Mouse (Mus musculus) hindbrain, embryonic 14.5 days (tissue): ENCODE measurements around the gene Etv6. TPM values are rescaled to one million over a fixed set of nuclear protein-coding genes. Genes with fewer than 3 reads are reported as not detected.

Experiments
- ATAC-seq: fragments of 200-750 bp; cut with Nextera tagmentation; 2 replicates; pipeline ENCODE4 v1.8.0; 2017; ENCODE audit warnings: moderate number of reproducible peaks, mild to moderate bottlenecking, moderate TSS enrichment, moderate library complexity; ENCODE audit not compliant: low FRiP score
- DNase-seq: peaks from one replicate; pipeline ENCODE4 v3.0.0-alpha.2; 2015; ENCODE audit warnings: low spot score
- H3K27ac ChIP-seq: fragments of 300-500 bp; sonication (generic); 2 replicates; pipeline ENCODE4 v1.5.1; 2014; ENCODE audit warnings: mild to moderate bottlenecking, moderate library complexity
- H3K27me3 ChIP-seq: fragments of 300-500 bp; sonication (generic); 2 replicates; pipeline ENCODE4 v1.6.1; 2014; ENCODE audit warnings: mild to moderate bottlenecking, low read length, mixed read lengths; ENCODE audit not compliant: control insufficient read depth, insufficient read depth
- H3K36me3 ChIP-seq: fragments of 300-500 bp; sonication (generic); replicated peaks from 2 replicates; pipeline ENCODE4 v1.6.1; 2014; ENCODE audit not compliant: control insufficient read depth, insufficient read depth
- H3K4me1 ChIP-seq: fragments of 300-500 bp; sonication (generic); replicated peaks from 2 replicates; pipeline ENCODE4 v1.6.1; 2014; ENCODE audit warnings: antibody characterized with exemption, low read length, mixed read lengths; ENCODE audit not compliant: control insufficient read depth, insufficient read depth
- H3K4me2 ChIP-seq: fragments of 300-500 bp; sonication (generic); replicated peaks from 2 replicates; pipeline ENCODE4 v1.6.1; 2014; ENCODE audit warnings: mild to moderate bottlenecking, moderate library complexity
- H3K4me3 ChIP-seq: fragments of 300-500 bp; sonication (generic); replicated peaks from 2 replicates; pipeline ENCODE4 v1.5.1; 2014; ENCODE audit warnings: mild to moderate bottlenecking, low read length
- H3K9ac ChIP-seq: fragments of 300-500 bp; sonication (generic); 2 replicates; pipeline ENCODE4 v1.6.1; 2014
- H3K9me3 ChIP-seq: fragments of 300-500 bp; sonication (generic); 2 replicates; pipeline ENCODE4 v1.6.1; 2016; ENCODE audit warnings: low read length; ENCODE audit not compliant: control insufficient read depth
- WGBS: fragments of 180-500 bp; shearing (Covaris S2); extraction: QIAGEN DNeasy Blood & Tissue Kit; methylation state at CpG from one replicate; pipeline ENCODE4 v1.1.7; 2014; 5-methylcytosine and 5-hydroxymethylcytosine counted together
- polyA plus RNA-seq: library from polyadenylated mRNA; unstranded; fragments of >200 nt; fragmentation: Nextera tagmentation; extraction: Ambion mirVana; gene quantifications from 2 replicates; pipeline ENCODE4 v1.2.1, GENCODE M21; 2014

Etv6 gene
- polyA plus RNA-seq, 1 experiment from 2014 or later: 6.8 TPM

DNA sequence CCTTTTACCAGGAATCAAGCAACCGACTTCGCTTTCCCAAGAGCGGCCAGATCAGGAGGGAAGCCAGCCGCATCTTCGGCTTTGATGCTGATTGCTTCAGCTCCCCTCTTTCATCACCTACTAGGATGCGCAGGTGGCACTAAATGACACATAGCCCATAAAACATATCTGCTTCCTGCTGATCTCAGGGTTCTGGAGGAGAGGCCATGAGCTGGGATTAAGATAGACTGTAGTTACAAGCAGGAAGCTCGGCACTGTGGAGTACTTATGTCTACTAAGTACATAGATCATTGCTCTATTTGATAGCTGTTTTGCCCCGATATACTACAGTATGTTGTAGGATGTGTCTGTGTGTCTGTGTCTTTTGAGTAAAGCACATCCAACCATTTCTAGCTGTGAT lies 68.0 kb downstream of the Etv6 start:
- no peak for ATAC-seq
- H3K9ac ChIP-seq: no peak overlapping the region
- H3K27ac ChIP-seq: no peak overlapping the region
- no peaks in the 10 kb centered on the region for H3K36me3 ChIP-seq
- no peak overlapping the region for H3K4me2 ChIP-seq
- WGBS: 95% methylated on average over 8 of the region's 8 CpGs
- no peaks in the 10 kb centered on the region for H3K27me3 ChIP-seq
- H3K4me1 ChIP-seq: peaks cover 13% of the 10 kb centered on the region; the same call in 1 of the 2 replicates
- no peak overlapping the region for H3K4me3 ChIP-seq
- DNase-seq: no peak
- no peaks in the 10 kb centered on the region for H3K9me3 ChIP-seq

GRCm38 (mm10) chr6:134105514-134106201 lies 70.2 kb downstream of the Etv6 start:
- Histone ChIP-seq H3K9ac (no peak overlapping the region), H3K9me3 (peaks cover 7% of the 10 kb centered on the region; the same call in 1 of the 2 replicates), H3K4me1 (peaks cover 13% of the 10 kb centered on the region; the same call in 1 of the 2 replicates), H3K27ac (no peak overlapping the region), H3K36me3 (no peaks in the 10 kb centered on the region), H3K4me2 (no peak overlapping the region), H3K4me3 (no peak overlapping the region), H3K27me3 (no peaks in the 10 kb centered on the region)
- peak; percentile 62 for DNase-seq
- no peak for ATAC-seq
- 62% methylated on average over 15 of the region's 15 CpGs for WGBS

DNA sequence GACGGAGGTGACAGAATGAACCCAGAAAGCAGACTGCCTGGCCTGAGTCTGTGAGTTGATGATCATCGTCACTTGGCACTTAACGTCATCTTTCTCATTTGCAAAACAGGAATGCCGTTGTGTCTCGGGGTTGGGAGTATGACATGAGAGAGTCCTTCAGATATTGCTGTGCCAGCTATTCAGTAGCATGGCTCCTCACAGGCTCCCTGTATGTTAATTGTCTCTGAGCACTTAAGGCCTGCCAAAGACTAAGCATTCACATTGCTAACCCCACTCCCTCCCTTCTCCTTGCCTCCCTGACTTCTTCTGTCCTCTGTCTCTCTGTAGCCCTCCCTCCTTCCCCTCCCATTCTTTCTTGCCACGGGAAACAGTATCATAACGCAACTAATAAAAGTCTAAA lies 72.2 kb downstream of the Etv6 start:
- no peak for DNase-seq
- ATAC-seq: no peak
- H3K4me3 ChIP-seq: no peak overlapping the region
- H3K27ac ChIP-seq: no peak overlapping the region
- no peaks in the 10 kb centered on the region for H3K27me3 ChIP-seq
- 80% methylated on average over 7 of the region's 7 CpGs for WGBS
- H3K9me3 ChIP-seq: peaks cover 7% of the 10 kb centered on the region; the same call in 1 of the 2 replicates
- H3K4me2 ChIP-seq: no peak overlapping the region
- no peaks in the 10 kb centered on the region for H3K36me3 ChIP-seq
- H3K4me1 ChIP-seq: peaks cover 13% of the 10 kb centered on the region; the same call in 1 of the 2 replicates
- no peak overlapping the region for H3K9ac ChIP-seq

DNA sequence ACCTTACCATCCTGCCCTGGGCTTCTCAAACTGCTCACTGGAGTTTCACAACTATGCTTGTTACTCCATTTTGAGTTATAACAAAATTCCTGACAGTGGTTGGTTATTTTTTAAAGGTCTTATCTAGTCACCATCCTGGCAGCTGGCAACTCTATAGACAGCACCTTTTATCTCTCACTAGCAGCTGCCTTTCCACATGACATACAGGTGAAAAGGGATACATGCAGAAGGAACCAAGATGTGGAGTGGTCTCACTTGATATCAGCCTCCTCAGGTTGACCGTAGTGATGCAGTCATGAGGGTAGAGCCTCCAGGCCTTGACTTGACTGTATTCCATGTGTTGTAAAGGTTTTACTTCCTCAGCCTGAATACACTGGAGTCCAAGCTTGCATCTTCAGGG lies 74.2 kb downstream of the Etv6 start:
- Histone ChIP-seq H3K9ac (no peak overlapping the region), H3K9me3 (peaks cover 7% of the 10 kb centered on the region; the same call in 1 of the 2 replicates), H3K4me3 (no peak overlapping the region), H3K4me1 (peaks cover 16% of the 10 kb centered on the region; the same call in 1 of the 2 replicates), H3K36me3 (no peaks in the 10 kb centered on the region), H3K27me3 (no peaks in the 10 kb centered on the region), H3K27ac (no peak overlapping the region), H3K4me2 (no peak overlapping the region)
- ATAC-seq (no peak), DNase-seq (no peak)
- WGBS: 100% methylated on average over 1 of the region's 1 CpGs

GRCm38 (mm10) chr6:134110206-134110605 lies 74.7 kb downstream of the Etv6 start:
- Histone ChIP-seq H3K27ac (no peak overlapping the region), H3K9me3 (peaks cover 7% of the 10 kb centered on the region; the same call in 1 of the 2 replicates), H3K4me2 (no peak overlapping the region), H3K4me3 (no peak overlapping the region), H3K27me3 (no peaks in the 10 kb centered on the region), H3K36me3 (no peaks in the 10 kb centered on the region), H3K9ac (no peak overlapping the region), H3K4me1 (peaks cover 13% of the 10 kb centered on the region; the same call in 1 of the 2 replicates)
- DNase-seq: no peak
- no peak for ATAC-seq
- WGBS: 97% methylated on average over 5 of the region's 5 CpGs

- Histone ChIP-seq H3K27ac (no peak overlapping the region), H3K27me3 (no peaks in the 10 kb centered on the region), H3K9me3 (peaks cover 7% of the 10 kb centered on the region; the same call in 1 of the 2 replicates), H3K36me3 (no peaks in the 10 kb centered on the region), H3K9ac (no peak overlapping the region), H3K4me3 (no peak overlapping the region), H3K4me2 (no peak overlapping the region), H3K4me1 (0 out of 2 replicates have a peak, but pooled peaks cover 2% of the 10 kb centered on the region)
- ATAC-seq (no peak), DNase-seq (no peak)
- WGBS: 92% methylated on average over 8 of the region's 8 CpGs
Measured at GRCm38 (mm10) chr6:134111599-134111998, 76.1 kb downstream of the Etv6 start.

- H3K36me3 ChIP-seq: no peaks in the 10 kb centered on the region
- WGBS: 97% methylated on average over 8 of the region's 8 CpGs
Measured at GRCm38 (mm10) chr6:134112753-134113152, 77.3 kb downstream of the Etv6 start.

DNA sequence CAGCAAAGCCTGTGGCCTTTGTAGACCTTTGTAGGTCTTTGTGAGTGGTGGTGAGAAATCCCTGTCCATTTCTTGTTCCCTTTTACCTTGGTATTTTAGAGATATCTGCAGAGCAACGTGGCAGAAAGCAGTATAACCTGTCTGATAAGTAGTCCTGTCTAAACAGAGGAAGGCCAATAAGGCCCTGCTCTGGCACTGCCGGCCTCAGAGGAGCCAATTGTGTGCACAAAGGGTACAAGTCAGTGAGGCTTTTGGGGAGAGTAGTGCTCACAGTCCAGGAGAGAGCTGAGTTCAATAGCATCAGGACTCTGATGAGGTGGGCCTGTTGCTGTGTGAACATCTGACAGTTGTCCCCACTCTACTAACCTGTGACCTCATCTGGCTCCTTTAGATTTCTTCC lies 77.7 kb downstream of the Etv6 start:
- H3K36me3 ChIP-seq: no peaks in the 10 kb centered on the region
- peaks cover 7% of the 10 kb centered on the region; the same call in 1 of the 2 replicates for H3K9me3 ChIP-seq
- no peak overlapping the region for H3K4me2 ChIP-seq
- no peak for ATAC-seq
- no peak overlapping the region for H3K9ac ChIP-seq
- 0 out of 2 replicates have a peak, but pooled peaks cover 2% of the 10 kb centered on the region for H3K4me1 ChIP-seq
- H3K27ac ChIP-seq: no peak overlapping the region
- H3K27me3 ChIP-seq: no peaks in the 10 kb centered on the region
- WGBS: 85% methylated on average over 2 of the region's 2 CpGs
- H3K4me3 ChIP-seq: no peak overlapping the region
- DNase-seq: no peak

More at GRCm38 (mm10) chr6:134112753-134113152, 77.3 kb downstream of the Etv6 start:
- ATAC-seq: no peak
- Histone ChIP-seq H3K27me3 (no peaks in the 10 kb centered on the region), H3K4me2 (no peak overlapping the region), H3K4me3 (no peak overlapping the region), H3K9ac (no peak overlapping the region), H3K9me3 (peaks cover 7% of the 10 kb centered on the region; the same call in 1 of the 2 replicates), H3K4me1 (0 out of 2 replicates have a peak, but pooled peaks cover 2% of the 10 kb centered on the region), H3K27ac (no peak overlapping the region)
- DNase-seq: no peak

- Histone ChIP-seq H3K9me3 (no peaks in the 10 kb centered on the region), H3K4me2 (no peak overlapping the region), H3K9ac (no peak overlapping the region), H3K4me3 (no peak overlapping the region), H3K4me1 (0 out of 2 replicates have a peak, but pooled peaks cover 2% of the 10 kb centered on the region), H3K36me3 (no peaks in the 10 kb centered on the region), H3K27me3 (no peaks in the 10 kb centered on the region), H3K27ac (no peak overlapping the region)
- WGBS: 89% methylated on average over 14 of the region's 14 CpGs
- ATAC-seq (no peak), DNase-seq (no peak)
Measured at GRCm38 (mm10) chr6:134115219-134115968, 79.9 kb downstream of the Etv6 start.
